13 mouse cellular contexts compared by ENCODE assay signal in genomic region chr1:87899701-87900100, GRCm38 (mm10). TPM values are rescaled to one million over a fixed set of nuclear protein-coding genes. Genes with fewer than 3 reads are reported as not detected.
DNase-seq lines count a peak whose midpoint lies in the region; ATAC-seq and TF ChIP-seq lines count a peak whose summit lies in the region.
"Had no signal": no experiment of that assay in that cellular context is flagged by ENCODE, and none has a peak within 500 bp of the region (broad histone marks: within the 10 kb centered on the region; RNA-seq: fewer than 3 reads in every experiment).

No protein-coding gene starts in this region.

- H3K36me3 ChIP-seq in lung, embryonic 14.5 days (ENCODE audit: insufficient read depth), result no peaks in the 10 kb centered on the region
- H3K36me3 ChIP-seq in MEL (ENCODE audit: control insufficient read depth in 1 of 2, insufficient read depth in 2 of 2, low read length in 2 of 2), result peaks cover 4 to 6% of the 10 kb centered on the region in 2 experiments
- peaks cover 19% of the 10 kb centered on the region; the same call in 1 of the 2 replicates for H3K36me3 ChIP-seq in macrophage (ENCODE audit: inconsistent target)
- no peaks in the 10 kb centered on the region for H3K36me3 ChIP-seq in midbrain, embryonic 11.5 days (ENCODE audit: control insufficient read depth, insufficient read depth, low read length)

- ATAC-seq in lung, embryonic 14.5 days (ENCODE audit: insufficient read depth), result no peak
- ATAC-seq in midbrain, embryonic 11.5 days (ENCODE audit: low FRiP score), result no peak
- ATAC-seq: forebrain, embryonic 13.5 days had no signal

- H3K9ac ChIP-seq in lung, embryonic 14.5 days, result no peak overlapping the region
- no peak overlapping the region for H3K9ac ChIP-seq in MEL (ENCODE audit: control insufficient read depth, low read depth, low read length, poor library complexity, severe bottlenecking)
- H3K9ac ChIP-seq in midbrain, embryonic 11.5 days (ENCODE audit: low read length), result no peak overlapping the region
- H3K9ac ChIP-seq: forebrain, embryonic 13.5 days had no signal

- no peak overlapping the region for H3K4me3 ChIP-seq in lung, embryonic 14.5 days (ENCODE audit: low read depth, low read length)
- H3K4me3 ChIP-seq in MEL (ENCODE audit: control insufficient read depth in 1 of 2, insufficient read depth in 1 of 2, low read depth in 2 of 2, low read length in 2 of 2) (no peak overlapping the region), macrophage (ENCODE audit: inconsistent target) (no peak overlapping the region)
- no peak overlapping the region for H3K4me3 ChIP-seq in midbrain, embryonic 11.5 days (ENCODE audit: low read depth, low read length)
- H3K4me3 ChIP-seq: forebrain, embryonic 13.5 days had no signal

- H3K4me2 ChIP-seq in lung, embryonic 14.5 days, result no peak overlapping the region
- H3K4me2 ChIP-seq in midbrain, embryonic 11.5 days, result no peak overlapping the region
- H3K4me2 ChIP-seq: forebrain, embryonic 13.5 days had no signal

- no peak overlapping the region for H3K27ac ChIP-seq in lung, embryonic 14.5 days (ENCODE audit: low read depth)
- no peak overlapping the region for H3K27ac ChIP-seq in MEL (ENCODE audit: control insufficient read depth, low read depth, low read length)
- H3K27ac ChIP-seq in macrophage, result peak overlapping the region; percentile 47
- H3K27ac ChIP-seq in midbrain, embryonic 11.5 days (ENCODE audit: low read depth, low read length), result no peak overlapping the region
- H3K27ac ChIP-seq: forebrain, embryonic 13.5 days had no signal

- no peaks in the 10 kb centered on the region for H3K27me3 ChIP-seq in lung, embryonic 14.5 days (ENCODE audit: insufficient read depth, low read length)
- no peaks in the 10 kb centered on the region for H3K27me3 ChIP-seq in MEL (ENCODE audit: control insufficient read depth in 1 of 2, insufficient read depth in 2 of 2, low read length in 2 of 2)
- H3K27me3 ChIP-seq in midbrain, embryonic 11.5 days (ENCODE audit: control insufficient read depth, insufficient read depth, low read length), result no peaks in the 10 kb centered on the region
- H3K27me3 ChIP-seq: forebrain, embryonic 13.5 days had no signal

- H3K79me2 ChIP-seq in MEL (ENCODE audit: control insufficient read depth, insufficient read depth, low read length, poor library complexity) (no peaks in the 10 kb centered on the region), macrophage (ENCODE audit: inconsistent target) (peaks cover 94% of the 10 kb centered on the region)

- no peaks in the 10 kb centered on the region for H3K4me1 ChIP-seq in lung, embryonic 14.5 days (ENCODE audit: insufficient read depth)
- no peaks in the 10 kb centered on the region; a peak in 1 of 4 replicates for H3K4me1 ChIP-seq in MEL (ENCODE audit: control insufficient read depth in 1 of 2, insufficient read depth in 2 of 2, low read length in 2 of 2)
- no peaks in the 10 kb centered on the region for H3K4me1 ChIP-seq in midbrain, embryonic 11.5 days (ENCODE audit: control insufficient read depth, insufficient read depth, low read length)
- H3K4me1 ChIP-seq: forebrain, embryonic 13.5 days had no signal

- no peak for TF ChIP-seq RAD21 in MEL (IDR thresholded peaks at IDR 0.05; ENCODE audit: low read depth, low read length)

- WGBS in lung, embryonic 14.5 days, result 71% methylated on average over 2 of the region's 2 CpGs
- WGBS in macrophage (ENCODE audit: missing documents), result 8% methylated on average over 2 of the region's 2 CpGs
- 97% methylated on average over 2 of the region's 2 CpGs for WGBS in midbrain, embryonic 11.5 days

- no peak for TF ChIP-seq CTCF in lung, embryonic 14.5 days (IDR thresholded peaks at IDR 0.05; ENCODE audit: low read depth)
- no peak for TF ChIP-seq CTCF in MEL (IDR thresholded peaks at IDR 0.05 in 2 of 3, conservative IDR thresholded peaks at IDR 0.05 in 1 of 3; ENCODE audit: control insufficient read depth in 1 of 3, insufficient read depth in 1 of 3, low read depth in 2 of 3, low read length in 3 of 3, poor library complexity in 1 of 3, severe bottlenecking in 1 of 3)

- peak; percentile 10 for DNase-seq in lung, embryonic 14.5 days
- DNase-seq in lung, postnatal 4 days, result no peak
- no peak for DNase-seq in MEL (ENCODE audit: low read depth, low spot score)
- peak; percentile 64 to 80 for DNase-seq in thymus, postnatal 36 days
- no peak for DNase-seq in kidney, adult 8-10 months
- no peak for DNase-seq in midbrain, embryonic 11.5 days (ENCODE audit: low spot score, missing footprints)
- DNase-seq: cerebellum, postnatal 25 days; gastrocnemius, postnatal 25 days; heart, postnatal 4 days; kidney, adult 2 months; lung, postnatal 10 days had no signal

- no peak for TF ChIP-seq EP300 in MEL (IDR thresholded peaks at IDR 0.05; ENCODE audit: low read depth in 1 of 2, low read length in 2 of 2)

- no peaks in the 10 kb centered on the region for H3K9me3 ChIP-seq in lung, embryonic 14.5 days (ENCODE audit: low read depth, low read length)
- no peaks in the 10 kb centered on the region for H3K9me3 ChIP-seq in MEL (replicated peaks; ENCODE audit: insufficient read depth, low read length)
- no peaks in the 10 kb centered on the region for H3K9me3 ChIP-seq in midbrain, embryonic 11.5 days (ENCODE audit: control insufficient read depth, low read length)
- H3K9me3 ChIP-seq: forebrain, embryonic 13.5 days had no signal

- no peak for TF ChIP-seq POLR2A in MEL (IDR thresholded peaks at IDR 0.05; ENCODE audit: control insufficient read depth in 1 of 2, insufficient read depth in 1 of 2, low read depth in 1 of 2, low read length in 2 of 2, poor library complexity in 1 of 2)

TF ChIP-seq in MEL, 35 proteins besides CTCF, POLR2A, EP300 and RAD21:
- TF ChIP-seq MAX (IDR thresholded peaks at IDR 0.05; ENCODE audit: low read length), result no peak
- peak; percentile 93 for TF ChIP-seq ETS1 (IDR thresholded peaks at IDR 0.05; ENCODE audit: low read depth, low read length)
- peak; percentile 26; the same call in 1 of the 2 replicates for TF ChIP-seq GATA1 (IDR thresholded peaks at IDR 0.05; ENCODE audit: low read depth, low read length)
- no peak for TF ChIP-seq MYB (IDR thresholded peaks at IDR 0.05; ENCODE audit: low read depth, low read length)
- TF ChIP-seq HCFC1 (IDR thresholded peaks at IDR 0.05; ENCODE audit: low read depth, low read length), result no peak
TF ChIP-seq in MEL: peak in this region for 2.

RNA-seq across cellular contexts. Expression of gene Dgkd, which starts 46.6 kb away (rescaled TPM):
- 32.8 and 36.1 TPM in 2 replicates for polyA plus RNA-seq in lung, embryonic 14.5 days (2014; fragmentation: Nextera tagmentation; extraction: Ambion mirVana)
- 29.5 and 31.8 TPM in 2 replicates for total RNA-seq in MEL (2012; rRNA removed)
- polyA plus RNA-seq in MEL (2012; ENCODE audit: insufficient read depth in 1 of 2, insufficient read length in 2 of 2, low read depth in 1 of 2, low replicate concordance in 2 of 2, missing spikeins in 1 of 2) (100 to 1,000 TPM in 1 of 2 experiments, 10 to 100 TPM in 1; 39.5 to 135 TPM), macrophage (2018) (33.2 to 62.9 TPM (median 58.3 TPM) in 3 replicates)
- 100 to 1,000 TPM in 20 of 26 experiments, 10 to 100 TPM in 6; 34.5 to 425 (median 135) TPM for total RNA-seq in macrophage (2018; cell fraction: chromatin; rRNA removed)
- 10 to 100 TPM; 22.3 to 84.2 (median 40.3) TPM for total RNA-seq in macrophage (2018; cell fraction: cytosol; rRNA removed)
- 100 to 1,000 TPM in 9 of 26 experiments, 10 to 100 TPM in 17; 36.1 to 233 (median 76.6) TPM for total RNA-seq in macrophage (2018; cell fraction: nucleus; rRNA removed)
- polyA plus RNA-seq in midbrain, embryonic 11.5 days (2014; fragmentation: Nextera tagmentation; extraction: Ambion mirVana), result 34.1 and 35.3 TPM in 2 replicates

Comparison
In these comparisons a context has a peak if more than half of its experiments do, and no peak if none do; other contexts are left out.
1. DNase-seq: peak in lung, embryonic 14.5 days (single experiment) and thymus, postnatal 36 days (2 of 2); none in lung, postnatal 4 days (0 of 2), MEL (single experiment), kidney, adult 8-10 months (0 of 2) and midbrain, embryonic 11.5 days (single experiment).